27 mouse cellular contexts compared by ENCODE assay signal in the genomic region with DNA sequence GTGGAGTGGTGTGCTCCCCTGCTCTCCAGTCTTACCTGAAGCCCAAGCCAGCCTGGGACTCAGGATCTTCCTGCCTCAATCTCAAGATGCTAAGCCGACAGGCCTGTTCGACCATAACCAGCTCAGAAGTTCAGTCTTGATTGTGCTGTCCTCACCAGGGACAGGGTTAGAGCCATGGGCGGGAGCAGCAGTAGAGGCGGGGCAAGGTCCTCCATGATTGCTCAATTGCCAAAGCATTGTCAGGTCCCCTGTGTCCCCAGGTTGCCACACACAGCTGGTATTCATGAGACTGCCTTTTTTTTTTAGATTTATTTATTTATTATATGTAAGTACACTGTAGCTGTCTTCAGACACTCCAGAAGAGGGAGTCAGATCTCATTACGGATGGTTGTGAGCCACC. TPM values are rescaled to one million over a fixed set of nuclear protein-coding genes. Genes with fewer than 3 reads are reported as not detected.
DNase-seq lines count a peak whose midpoint lies in the region; ATAC-seq lines count a peak whose summit lies in the region.
"Had no signal": no experiment of that assay in that cellular context is flagged by ENCODE, and none has a peak within 500 bp of the region (broad histone marks: within the 10 kb centered on the region; RNA-seq: fewer than 3 reads in every experiment).

No protein-coding gene starts in this region.

- ATAC-seq in liver, embryonic 16.5 days (ENCODE audit: low read depth): peak; percentile 59
- ATAC-seq in liver, embryonic 12.5 days: no peak
- ATAC-seq in intestine, embryonic 16.5 days: peak; percentile 30; the same call in 1 of the 2 replicates
- ATAC-seq: activated CD4-positive, CD25-positive, alpha-beta regulatory T cell, adult 4 months; forebrain, embryonic 14.5 days; Patski had no signal

- H3K27me3 ChIP-seq in liver, embryonic 16.5 days (ENCODE audit: control insufficient read depth, insufficient read depth, low read depth, low read length): no peaks in the 10 kb centered on the region
- H3K27me3 ChIP-seq in liver, embryonic 12.5 days (replicated peaks): no peaks in the 10 kb centered on the region
- H3K27me3 ChIP-seq in intestine, embryonic 16.5 days (replicated peaks; ENCODE audit: control insufficient read depth, insufficient read depth, low read length): no peaks in the 10 kb centered on the region
- H3K27me3 ChIP-seq: CH12.LX; embryonic facial prominence, embryonic 15.5 days; heart, embryonic 15.5 days; hindbrain, embryonic 13.5 days; Patski had no signal

- DNase-seq in lung, postnatal 36 days: peak; percentile 46
- no peak for DNase-seq in lung, postnatal 10 days
- DNase-seq in kidney, adult 18-20 months: no peak
- no peak for DNase-seq in gastrocnemius, postnatal 25 days
- no peak for DNase-seq in left cerebral cortex, adult 9 months (ENCODE audit: low spot score in 2 of 2)
- DNase-seq: adrenal gland, adult 2 months; adrenal gland, postnatal 25 days; cerebellum, adult 8-10 months; cerebellum, postnatal 14 days; embryo, embryonic 11 days; gastrocnemius, adult 2 months; gastrocnemius, postnatal 36 days; heart, adult 2 months; heart, postnatal 14 days had no signal

- H3K4me1 ChIP-seq in liver, embryonic 16.5 days (ENCODE audit: control insufficient read depth, low read depth, low read length): peaks cover 26% of the 10 kb centered on the region
- H3K4me1 ChIP-seq in liver, embryonic 12.5 days: peaks cover 37% of the 10 kb centered on the region
- H3K4me1 ChIP-seq in intestine, embryonic 16.5 days (ENCODE audit: control insufficient read depth, insufficient read depth, low read length): peaks cover 17% of the 10 kb centered on the region

- H3K4me2 ChIP-seq in liver, embryonic 16.5 days (ENCODE audit: low read depth, low read length): no peak overlapping the region
- H3K4me2 ChIP-seq in liver, embryonic 12.5 days: no peak overlapping the region
- H3K4me2 ChIP-seq in intestine, embryonic 16.5 days (ENCODE audit: low read depth, low read length): no peak overlapping the region
- H3K4me2 ChIP-seq: embryonic facial prominence, embryonic 15.5 days; heart, embryonic 11.5 days; heart, embryonic 15.5 days; hindbrain, embryonic 13.5 days had no signal

- peaks cover 70% of the 10 kb centered on the region for H3K36me3 ChIP-seq in liver, embryonic 16.5 days (ENCODE audit: control insufficient read depth, insufficient read depth)
- H3K36me3 ChIP-seq in liver, embryonic 12.5 days: peaks cover 97% of the 10 kb centered on the region
- peaks cover 34% of the 10 kb centered on the region for H3K36me3 ChIP-seq in intestine, embryonic 16.5 days (ENCODE audit: control insufficient read depth, insufficient read depth, low read length)

- no peak overlapping the region for H3K4me3 ChIP-seq in liver, embryonic 16.5 days (ENCODE audit: low read depth, low read length)
- no peak overlapping the region for H3K4me3 ChIP-seq in liver, embryonic 12.5 days
- H3K4me3 ChIP-seq in intestine, embryonic 16.5 days (ENCODE audit: low read length): no peak overlapping the region
- H3K4me3 ChIP-seq: embryonic facial prominence, embryonic 15.5 days; erythroblast, embryonic 14.5 days; forebrain, embryonic 10.5 days; gastrocnemius, adult 2 months; heart, adult 2 months; heart, embryonic 15.5 days; hindbrain, embryonic 13.5 days had no signal

- peak overlapping the region; percentile 38; the same call in 1 of the 2 replicates for H3K27ac ChIP-seq in liver, embryonic 16.5 days (ENCODE audit: low read length)
- no peak overlapping the region for H3K27ac ChIP-seq in liver, embryonic 12.5 days
- H3K27ac ChIP-seq in intestine, embryonic 16.5 days (ENCODE audit: low read length): no peak overlapping the region
- H3K27ac ChIP-seq: embryonic facial prominence, embryonic 15.5 days; forebrain, embryonic 10.5 days; gastrocnemius, adult 2 months; heart, adult 2 months; heart, embryonic 15.5 days; hindbrain, embryonic 13.5 days had no signal

- no peaks in the 10 kb centered on the region for H3K9me3 ChIP-seq in liver, embryonic 16.5 days (replicated peaks; ENCODE audit: control insufficient read depth, low read length)
- H3K9me3 ChIP-seq in liver, embryonic 12.5 days (replicated peaks): no peaks in the 10 kb centered on the region
- H3K9me3 ChIP-seq in intestine, embryonic 16.5 days (ENCODE audit: control insufficient read depth, low read length): no peaks in the 10 kb centered on the region
- H3K9me3 ChIP-seq: embryonic facial prominence, embryonic 15.5 days; forebrain, embryonic 10.5 days; heart, embryonic 15.5 days; hindbrain, embryonic 13.5 days had no signal

- H3K9ac ChIP-seq in liver, embryonic 16.5 days (ENCODE audit: low read depth, low read length): no peak overlapping the region
- H3K9ac ChIP-seq in liver, embryonic 12.5 days: no peak overlapping the region
- H3K9ac ChIP-seq in intestine, embryonic 16.5 days (ENCODE audit: low read depth, low read length): no peak overlapping the region
- H3K9ac ChIP-seq: embryonic facial prominence, embryonic 15.5 days; heart, embryonic 15.5 days; hindbrain, embryonic 13.5 days had no signal

- WGBS in liver, embryonic 16.5 days (ENCODE audit: insufficient replicate concordance): 54% methylated on average over 4 of the region's 5 CpGs
- 77% methylated on average over 5 of the region's 5 CpGs for WGBS in liver, embryonic 12.5 days (ENCODE audit: insufficient replicate concordance)
- 66% methylated on average over 5 of the region's 5 CpGs for WGBS in intestine, embryonic 16.5 days

RNA-seq across cellular contexts. Expression of a gene that starts 15.0 kb away (rescaled TPM):
- polyA plus RNA-seq in liver, embryonic 16.5 days (2015; fragmentation: Nextera tagmentation; extraction: Ambion mirVana): 21.1 and 21.3 TPM in 2 replicates
- 44.3 and 45.9 TPM in 2 replicates for polyA plus RNA-seq in liver, embryonic 12.5 days (2016; fragmentation: Nextera tagmentation; extraction: Ambion mirVana)
- polyA plus RNA-seq in intestine, embryonic 16.5 days (2015; fragmentation: Nextera tagmentation; extraction: Ambion mirVana): 36.8 and 37.6 TPM in 2 replicates
- total RNA-seq in gastrocnemius, postnatal 25 days (2021): 10 to 100 TPM; 40.1 to 43.6 TPM

RNA-seq across cellular contexts. Expression of a gene that starts 15.4 kb away (rescaled TPM):
- 138 and 166 TPM in 2 replicates for polyA plus RNA-seq in liver, embryonic 16.5 days (2015; fragmentation: Nextera tagmentation; extraction: Ambion mirVana)
- polyA plus RNA-seq in liver, embryonic 12.5 days (2016; fragmentation: Nextera tagmentation; extraction: Ambion mirVana): 43.0 and 50.0 TPM in 2 replicates
- 91.0 and 106 TPM in 2 replicates for polyA plus RNA-seq in intestine, embryonic 16.5 days (2015; fragmentation: Nextera tagmentation; extraction: Ambion mirVana)
- total RNA-seq in gastrocnemius, postnatal 25 days (2021): 10 to 100 TPM; 50.9 to 53.1 TPM

RNA-seq across cellular contexts. Expression of a gene that starts 16.0 kb away (rescaled TPM):
- 460 and 501 TPM in 2 replicates for polyA plus RNA-seq in liver, embryonic 16.5 days (2015; fragmentation: Nextera tagmentation; extraction: Ambion mirVana)
- polyA plus RNA-seq in liver, embryonic 12.5 days (2016; fragmentation: Nextera tagmentation; extraction: Ambion mirVana): 872 and 920 TPM in 2 replicates
- polyA plus RNA-seq in intestine, embryonic 16.5 days (2015; fragmentation: Nextera tagmentation; extraction: Ambion mirVana): 894 and 922 TPM in 2 replicates
- total RNA-seq in gastrocnemius, postnatal 25 days (2021): 100 to 1,000 TPM; 575 to 593 TPM

RNA-seq across cellular contexts. Expression of a gene that starts 19.5 kb away (rescaled TPM):
- polyA plus RNA-seq in liver, embryonic 16.5 days (2015; fragmentation: Nextera tagmentation; extraction: Ambion mirVana): 0.12 and 0.23 TPM in 2 replicates
- 0.17 and 0.22 TPM in 2 replicates for polyA plus RNA-seq in liver, embryonic 12.5 days (2016; fragmentation: Nextera tagmentation; extraction: Ambion mirVana)
- polyA plus RNA-seq in intestine, embryonic 16.5 days (2015; fragmentation: Nextera tagmentation; extraction: Ambion mirVana): 2.4 and 3.1 TPM in 2 replicates
- total RNA-seq in gastrocnemius, postnatal 25 days (2021): under 1 TPM; 0.59 to 0.82 TPM
- polyA plus RNA-seq: erythroblast, embryonic 14.5 days had no signal

RNA-seq across cellular contexts. Expression of a gene that starts 27.3 kb away (rescaled TPM):
- polyA plus RNA-seq in liver, embryonic 16.5 days (2015; fragmentation: Nextera tagmentation; extraction: Ambion mirVana): 220 and 223 TPM in 2 replicates
- polyA plus RNA-seq in liver, embryonic 12.5 days (2016; fragmentation: Nextera tagmentation; extraction: Ambion mirVana): 296 and 312 TPM in 2 replicates
- 604 and 616 TPM in 2 replicates for polyA plus RNA-seq in intestine, embryonic 16.5 days (2015; fragmentation: Nextera tagmentation; extraction: Ambion mirVana)
- 100 to 1,000 TPM; 508 to 524 TPM for total RNA-seq in gastrocnemius, postnatal 25 days (2021)
